Mouse (Mus musculus) liver, embryonic 18 days (tissue): ENCODE measurements around the gene Mroh7. TPM values are rescaled to one million over a fixed set of nuclear protein-coding genes. Genes with fewer than 3 reads are reported as not detected.

Experiments
- polyA plus RNA-seq: library from polyadenylated mRNA; depleted of rRNA; stranded (reverse); fragments of >200 nt; gene quantifications from 2 replicates; pipeline ENCODE4 v1.2.3, GENCODE M21; 2012; rRNA removed

Mroh7 gene
- 0.37 and 0.46 TPM in 2 replicates for polyA plus RNA-seq

GRCm38 (mm10) chr4:106730814-106731213, at the start of gene Mroh7:
Gene Mroh7 (minus strand): TSS chr4:106730925.

GRCm38 (mm10) chr4:106733636-106734035, 2.9 kb upstream of the Mroh7 start, which contains the start of gene Fam151a:
Gene Fam151a (plus strand): TSS chr4:106733889.

GRCm38 (mm10) chr4:106678442-106679118, 52.1 kb downstream of the Mroh7 start, which contains the start of gene Ttc4:
Gene Ttc4 (minus strand): TSS chr4:106678944.

GRCm38 (mm10) chr4:106650833-106651527, 79.7 kb downstream of the Mroh7 start, which contains the start of gene Pars2:
Gene Pars2 (plus strand): TSS chr4:106651069.

Other genes with a start within 250 kb of the Mroh7 start
- gene Bsnd, start 238.6 kb downstream of the Mroh7 start, polyA plus RNA-seq = not detected in 2 replicates
- 118 and 122 TPM in 2 replicates for gene Dhcr24, start 169.9 kb downstream of the Mroh7 start, polyA plus RNA-seq
- gene Lexm, start 113.7 kb downstream of the Mroh7 start, polyA plus RNA-seq = not detected in 2 replicates
- 0.01 and 0.13 TPM in 2 replicates for gene Ttc22, start 108.5 kb downstream of the Mroh7 start, polyA plus RNA-seq
- 4.7 and 5.5 TPM in 2 replicates for gene Pars2, start 79.9 kb downstream of the Mroh7 start, polyA plus RNA-seq
- 32.0 and 36.2 TPM in 2 replicates for gene Ttc4, start 52.0 kb downstream of the Mroh7 start, polyA plus RNA-seq
- gene Fam151a, start 3.0 kb upstream of the Mroh7 start, polyA plus RNA-seq = 0.02 TPM in 1 of 2 replicates, not detected in the other
- 1.8 and 1.9 TPM in 2 replicates for gene Acot11, start 74.1 kb upstream of the Mroh7 start, polyA plus RNA-seq
- 22.8 and 26.2 TPM in 2 replicates for gene Ssbp3, start 179.8 kb upstream of the Mroh7 start, polyA plus RNA-seq